Mouse (Mus musculus) myocyte (in vitro differentiated cells): Measurements from ENCODE around the gene Nek8.

Experiments used
- E2F4 ChIP-seq: IDR thresholded peaks from one replicate; pipeline ENCODE4 v1.6.1; 2011; ENCODE audit warnings: mild to moderate bottlenecking, control low read depth, moderate library complexity; ENCODE audit not compliant: insufficient read depth
- MAX ChIP-seq: IDR thresholded peaks from one replicate; pipeline ENCODE4 v1.6.1; 2011; ENCODE audit warnings: low read depth, mild to moderate bottlenecking, control low read depth
- MYOD1 ChIP-seq, 3 experiments: IDR thresholded peaks; one replicate each; pipeline ENCODE4 v1.6.1; 2011; ENCODE audit warnings: control low read depth in 2 of 3, low read depth in 2 of 3, mild to moderate bottlenecking in 2 of 3, moderate library complexity in 1 of 3; ENCODE audit not compliant: insufficient read length in 2 of 3, control insufficient read depth in 1 of 3
- POLR2A ChIP-seq: IDR thresholded peaks from one replicate; pipeline ENCODE4 v1.6.1; 2011; ENCODE audit warnings: low read depth, mild to moderate bottlenecking, control low read depth, moderate library complexity; ENCODE audit not compliant: insufficient read length
- TCF12 ChIP-seq: IDR thresholded peaks from one replicate; pipeline ENCODE4 v1.6.1; 2011; ENCODE audit warnings: mild to moderate bottlenecking, control low read depth; ENCODE audit not compliant: poor library complexity, insufficient read depth, severe bottlenecking
- TCF3 ChIP-seq: IDR thresholded peaks from one replicate; pipeline ENCODE4 v1.6.1; 2011; ENCODE audit warnings: low read depth, control low read depth; ENCODE audit not compliant: insufficient read length

GRCm38 (mm10) chr11:78174506-78174905 lies 2.0 kb downstream of the Nek8 start:
- no peak for TF ChIP-seq POLR2A
- TF ChIP-seq MAX, result no peak
- no peak for TF ChIP-seq MYOD1 (IDR thresholded peaks at IDR 0.05; ENCODE audit: control insufficient read depth in 1 of 3, insufficient read length in 2 of 3, low read depth in 2 of 3)
- TF ChIP-seq TCF3, result no peak
- no peak for TF ChIP-seq TCF12
- TF ChIP-seq E2F4, result no peak
